Mouse (Mus musculus) neural tube, embryonic 11.5 days (tissue): ENCODE measurements around the gene Ptprd. TPM values are rescaled to one million over a fixed set of nuclear protein-coding genes. Genes with fewer than 3 reads are reported as not detected.

Experiments
- ATAC-seq: fragments of 200-750 bp; cut with Nextera tagmentation; 2 replicates; pipeline ENCODE4 v1.8.0; 2017; ENCODE audit warnings: moderate number of reproducible peaks, mild to moderate bottlenecking, moderate TSS enrichment, moderate library complexity; ENCODE audit not compliant: insufficient read depth, low FRiP score, low TSS enrichment
- DNase-seq: peaks from one replicate; pipeline ENCODE4 v3.0.0-alpha.2; 2015; ENCODE audit warnings: low spot score
- H3K27ac ChIP-seq: fragments of 300-500 bp; sonication (generic); 2 replicates; pipeline ENCODE4 v1.5.1; 2014; ENCODE audit warnings: low read depth, mild to moderate bottlenecking, low read length
- H3K27me3 ChIP-seq: fragments of 300-500 bp; sonication (generic); 2 replicates; pipeline ENCODE4 v1.6.1; 2014; ENCODE audit warnings: mild to moderate bottlenecking, low read length, mixed read lengths; ENCODE audit not compliant: control insufficient read depth, insufficient read depth
- H3K36me3 ChIP-seq: fragments of 300-500 bp; sonication (generic); 2 replicates; pipeline ENCODE4 v1.6.1; 2014; ENCODE audit warnings: mild to moderate bottlenecking, low read length, moderate library complexity, mixed read lengths; ENCODE audit not compliant: control insufficient read depth, insufficient read depth
- H3K4me1 ChIP-seq: fragments of 300-500 bp; sonication (generic); 2 replicates; pipeline ENCODE4 v1.6.1; 2014; ENCODE audit warnings: low read length, mixed read lengths; ENCODE audit not compliant: control insufficient read depth, insufficient read depth
- H3K4me2 ChIP-seq: fragments of 300-500 bp; sonication (generic); 2 replicates; pipeline ENCODE4 v1.6.1; 2014; ENCODE audit warnings: low read depth, mild to moderate bottlenecking, moderate library complexity
- H3K4me3 ChIP-seq: fragments of 300-500 bp; sonication (generic); 2 replicates; pipeline ENCODE4 v1.5.1; 2014; ENCODE audit warnings: low read depth, low read length
- H3K9ac ChIP-seq: fragments of 300-500 bp; sonication (generic); 2 replicates; pipeline ENCODE4 v1.6.1; 2014; ENCODE audit warnings: mild to moderate bottlenecking, low read length
- H3K9me3 ChIP-seq: fragments of 300-500 bp; sonication (generic); 2 replicates; pipeline ENCODE4 v1.6.1; 2016; ENCODE audit warnings: low read length; ENCODE audit not compliant: control insufficient read depth
- WGBS: fragments of 180-500 bp; shearing (Covaris S2); extraction: QIAGEN DNeasy Blood & Tissue Kit; methylation state at CpG from one replicate; pipeline ENCODE4 v1.1.7; 2014; 5-methylcytosine and 5-hydroxymethylcytosine counted together
- polyA plus RNA-seq: library from polyadenylated mRNA; unstranded; fragments of >200 nt; fragmentation: Nextera tagmentation; extraction: Ambion mirVana; gene quantifications from 2 replicates; pipeline ENCODE4 v1.2.1, GENCODE M21; 2014

The Ptprd gene
- polyA plus RNA-seq, 1 experiment from 2014 or later, result 41.2 TPM

- Histone ChIP-seq H3K9me3 (no peaks in the 10 kb centered on the region), H3K27ac (no peak overlapping the region), H3K36me3 (no peaks in the 10 kb centered on the region), H3K9ac (no peak overlapping the region), H3K27me3 (no peaks in the 10 kb centered on the region), H3K4me2 (no peak overlapping the region), H3K4me1 (no peaks in the 10 kb centered on the region), H3K4me3 (no peak overlapping the region)
- WGBS, result 84% methylated on average over 5 of the region's 5 CpGs
- no peak for ATAC-seq
- no peak for DNase-seq
Observed at GRCm38 (mm10) chr4:76415624-76416023, 1796.1 kb downstream of the Ptprd start.

- WGBS, result 84% methylated on average over 4 of the region's 4 CpGs
- H3K9ac ChIP-seq, result no peak overlapping the region
- no peak for ATAC-seq
- H3K27me3 ChIP-seq, result no peaks in the 10 kb centered on the region
- H3K9me3 ChIP-seq, result no peaks in the 10 kb centered on the region
- no peak overlapping the region for H3K4me3 ChIP-seq
- no peaks in the 10 kb centered on the region for H3K36me3 ChIP-seq
- no peak overlapping the region for H3K4me2 ChIP-seq
- no peak for DNase-seq
- H3K27ac ChIP-seq, result no peak overlapping the region
- H3K4me1 ChIP-seq, result no peaks in the 10 kb centered on the region
Observed at GRCm38 (mm10) chr4:76414591-76414990, 1797.2 kb downstream of the Ptprd start.

- no peak overlapping the region for H3K4me3 ChIP-seq
- WGBS, result 27% methylated on average over 2 of the region's 2 CpGs
- no peak for DNase-seq
Observed at GRCm38 (mm10) chr4:76410053-76410452, 1801.7 kb downstream of the Ptprd start.

GRCm38 (mm10) chr4:76409159-76409558, 1802.6 kb downstream of the Ptprd start:
- H3K4me3 ChIP-seq, result no peak overlapping the region
- no peak overlapping the region for H3K4me2 ChIP-seq
- H3K9ac ChIP-seq, result no peak overlapping the region
- no peaks in the 10 kb centered on the region for H3K27me3 ChIP-seq
- 0 out of 2 replicates have a peak, but pooled peaks cover 3% of the 10 kb centered on the region for H3K4me1 ChIP-seq
- no peak overlapping the region for H3K27ac ChIP-seq
- WGBS, result 62% methylated on average over 3 of the region's 3 CpGs
- H3K9me3 ChIP-seq, result no peaks in the 10 kb centered on the region
- no peak for DNase-seq
- ATAC-seq, result no peak
- no peaks in the 10 kb centered on the region for H3K36me3 ChIP-seq

More at GRCm38 (mm10) chr4:76410053-76410452, 1801.7 kb downstream of the Ptprd start:
- Histone ChIP-seq H3K4me2 (no peak overlapping the region), H3K9me3 (no peaks in the 10 kb centered on the region), H3K9ac (no peak overlapping the region), H3K27me3 (no peaks in the 10 kb centered on the region), H3K4me1 (0 out of 2 replicates have a peak, but pooled peaks cover 3% of the 10 kb centered on the region), H3K27ac (no peak overlapping the region), H3K36me3 (no peaks in the 10 kb centered on the region)
- no peak for ATAC-seq

- H3K4me2 ChIP-seq, result no peak overlapping the region
- DNase-seq (peak; percentile 12), ATAC-seq (peak; percentile 33)
- H3K9me3 ChIP-seq, result no peaks in the 10 kb centered on the region
- H3K27me3 ChIP-seq, result no peaks in the 10 kb centered on the region
- 0 out of 2 replicates have a peak, but pooled peaks cover 3% of the 10 kb centered on the region for H3K4me1 ChIP-seq
- H3K27ac ChIP-seq, result no peak overlapping the region
- H3K36me3 ChIP-seq, result no peaks in the 10 kb centered on the region
- H3K4me3 ChIP-seq, result no peak overlapping the region
- H3K9ac ChIP-seq, result no peak overlapping the region
- 37% methylated on average over 5 of the region's 5 CpGs for WGBS
Observed at GRCm38 (mm10) chr4:76405862-76406454, 1805.8 kb downstream of the Ptprd start.

- no peaks in the 10 kb centered on the region for H3K36me3 ChIP-seq
- no peak overlapping the region for H3K4me3 ChIP-seq
- H3K4me2 ChIP-seq, result no peak overlapping the region
- H3K9ac ChIP-seq, result no peak overlapping the region
- H3K9me3 ChIP-seq, result no peaks in the 10 kb centered on the region
- H3K27ac ChIP-seq, result no peak overlapping the region
- H3K4me1 ChIP-seq, result 0 out of 2 replicates have a peak, but pooled peaks cover 3% of the 10 kb centered on the region
- ATAC-seq (no peak), DNase-seq (no peak)
- no peaks in the 10 kb centered on the region for H3K27me3 ChIP-seq
- 91% methylated on average over 5 of the region's 5 CpGs for WGBS
Observed at GRCm38 (mm10) chr4:76403219-76403618, 1808.5 kb downstream of the Ptprd start.

- WGBS, result 87% methylated on average over 5 of the region's 5 CpGs
Observed at GRCm38 (mm10) chr4:76387887-76388286, 1823.9 kb downstream of the Ptprd start.

GRCm38 (mm10) chr4:76386978-76387824, 1824.6 kb downstream of the Ptprd start:
- H3K9ac ChIP-seq, result no peak overlapping the region
- H3K4me3 ChIP-seq, result no peak overlapping the region
- 53% methylated on average over 7 of the region's 7 CpGs for WGBS
- H3K27me3 ChIP-seq, result no peaks in the 10 kb centered on the region
- no peaks in the 10 kb centered on the region for H3K9me3 ChIP-seq
- no peak overlapping the region for H3K27ac ChIP-seq
- DNase-seq, result no peak
- 0 out of 2 replicates have a peak, but pooled peaks have one; percentile 41 for ATAC-seq
- H3K4me2 ChIP-seq, result no peak overlapping the region
- H3K36me3 ChIP-seq, result no peaks in the 10 kb centered on the region
- no peaks in the 10 kb centered on the region for H3K4me1 ChIP-seq

More at GRCm38 (mm10) chr4:76387887-76388286, 1823.9 kb downstream of the Ptprd start:
- Histone ChIP-seq H3K9me3 (no peaks in the 10 kb centered on the region), H3K4me3 (no peak overlapping the region), H3K9ac (no peak overlapping the region), H3K27me3 (no peaks in the 10 kb centered on the region), H3K4me2 (no peak overlapping the region), H3K4me1 (no peaks in the 10 kb centered on the region), H3K27ac (no peak overlapping the region), H3K36me3 (no peaks in the 10 kb centered on the region)
- ATAC-seq (no peak), DNase-seq (no peak)
